Mouse (Mus musculus) kidney, postnatal 0 days (tissue): Measurements from ENCODE around the gene Aff2. TPM values are rescaled to one million over a fixed set of nuclear protein-coding genes. Genes with fewer than 3 reads are reported as not detected.

Experiments
- ATAC-seq: fragments of 200-750 bp; cut with Nextera tagmentation; replicated peaks from 2 replicates; pipeline ENCODE4 v1.8.0; 2017; ENCODE audit warnings: low read depth, moderate number of reproducible peaks, moderate TSS enrichment, moderate library complexity; ENCODE audit not compliant: low FRiP score
- DNase-seq: peaks from one replicate; pipeline ENCODE4 v3.0.0-alpha.2; 2016; ENCODE audit warnings: low spot score
- H3K27ac ChIP-seq: fragments of 300-500 bp; sonication (generic); 2 replicates; pipeline ENCODE4 v1.5.1; 2014; ENCODE audit warnings: mild to moderate bottlenecking
- H3K27me3 ChIP-seq: fragments of 300-500 bp; sonication (generic); 2 replicates; pipeline ENCODE4 v1.6.1; 2014; ENCODE audit warnings: low read length, mixed read lengths; ENCODE audit not compliant: insufficient read depth
- H3K36me3 ChIP-seq: fragments of 300-500 bp; sonication (generic); 2 replicates; pipeline ENCODE4 v1.6.1; 2014; ENCODE audit warnings: low read length, mixed read lengths; ENCODE audit not compliant: insufficient read depth
- H3K4me1 ChIP-seq: fragments of 300-500 bp; sonication (generic); replicated peaks from 2 replicates; pipeline ENCODE4 v1.6.1; 2014; ENCODE audit warnings: antibody characterized with exemption, low read length, mixed read lengths; ENCODE audit not compliant: insufficient read depth
- H3K4me2 ChIP-seq: fragments of 300-500 bp; sonication (generic); 2 replicates; pipeline ENCODE4 v1.6.1; 2014; ENCODE audit warnings: mild to moderate bottlenecking, low read length, moderate library complexity, mixed read lengths
- H3K4me3 ChIP-seq: fragments of 300-500 bp; sonication (generic); replicated peaks from 2 replicates; pipeline ENCODE4 v1.5.1; 2014; ENCODE audit warnings: low read depth, low read length
- H3K9ac ChIP-seq: fragments of 300-500 bp; sonication (generic); 2 replicates; pipeline ENCODE4 v1.6.1; 2014; ENCODE audit warnings: low read depth, low read length
- H3K9me3 ChIP-seq: fragments of 300-500 bp; sonication (generic); replicated peaks from 2 replicates; pipeline ENCODE4 v1.6.1; 2016; ENCODE audit warnings: low read length, inconsistent platforms, mixed read lengths
- CTCF ChIP-seq: IDR thresholded peaks from 2 replicates; pipeline ENCODE4 v1.5.1; 2016; ENCODE audit warnings: antibody characterized with exemption, low read depth, mild to moderate bottlenecking, moderate library complexity
- WGBS: fragments of 180-500 bp; shearing (Covaris S2); extraction: QIAGEN DNeasy Blood & Tissue Kit; methylation state at CpG from one replicate; pipeline ENCODE4 v1.1.7; 2014; 5-methylcytosine and 5-hydroxymethylcytosine counted together
- polyA plus RNA-seq: library from polyadenylated mRNA; unstranded; fragments of >200 nt; fragmentation: Nextera tagmentation; extraction: Ambion mirVana; gene quantifications from 2 replicates; pipeline ENCODE4 v1.2.1, GENCODE M21; 2015

The Aff2 gene
- polyA plus RNA-seq, 1 experiment from 2014 or later: 0.83 TPM

DNA sequence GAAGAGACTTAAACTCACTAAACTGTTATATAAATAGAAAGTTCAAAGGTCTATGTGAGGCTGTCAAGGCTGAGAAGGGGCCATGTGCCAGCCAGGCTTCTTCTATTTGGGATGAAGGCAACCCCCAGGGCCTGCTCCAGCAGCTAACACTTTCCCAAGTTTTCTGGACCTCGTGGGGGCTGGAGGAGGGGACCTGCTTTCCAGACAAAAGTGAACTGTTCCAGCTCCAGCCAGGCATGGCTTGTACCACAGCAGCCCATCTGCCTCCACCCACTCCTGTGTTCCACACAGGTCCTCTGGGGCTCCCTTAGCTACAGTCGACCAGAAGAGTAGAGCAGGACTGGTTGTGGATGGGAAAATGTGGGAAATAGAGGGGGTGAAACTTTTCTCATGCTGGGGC is 4.1 kb downstream of the Aff2 start:
- H3K4me2 ChIP-seq: no peak overlapping the region
- H3K4me3 ChIP-seq: no peak overlapping the region
- DNase-seq (no peak), ATAC-seq (no peak)
- no peak overlapping the region for H3K9ac ChIP-seq
- 3% methylated on average over 2 of the region's 2 CpGs for WGBS
- no peaks in the 10 kb centered on the region for H3K4me1 ChIP-seq
- no peak for TF ChIP-seq CTCF
- H3K9me3 ChIP-seq: no peaks in the 10 kb centered on the region
- no peaks in the 10 kb centered on the region for H3K27me3 ChIP-seq
- no peaks in the 10 kb centered on the region for H3K36me3 ChIP-seq
- H3K27ac ChIP-seq: no peak overlapping the region

DNA sequence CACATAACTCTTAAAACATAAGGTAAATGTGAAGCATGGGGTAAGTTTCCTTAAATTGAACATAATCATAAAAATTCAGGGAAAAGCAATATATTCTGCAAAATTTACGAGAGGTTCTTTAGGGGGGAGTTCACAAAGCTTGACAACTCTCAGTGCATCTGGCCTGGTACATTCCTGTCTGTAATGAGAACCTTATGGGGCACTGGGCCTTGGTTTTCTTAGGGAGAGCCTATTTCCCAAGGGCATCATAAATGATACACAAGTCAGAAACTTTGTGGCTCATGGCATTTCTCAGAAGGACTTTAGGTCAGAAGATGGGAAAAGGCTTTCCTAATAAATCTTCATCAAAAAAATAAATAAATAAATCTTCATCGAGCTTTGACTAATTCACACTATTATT is 13.2 kb downstream of the Aff2 start:
- H3K27ac ChIP-seq: no peak overlapping the region

DNA sequence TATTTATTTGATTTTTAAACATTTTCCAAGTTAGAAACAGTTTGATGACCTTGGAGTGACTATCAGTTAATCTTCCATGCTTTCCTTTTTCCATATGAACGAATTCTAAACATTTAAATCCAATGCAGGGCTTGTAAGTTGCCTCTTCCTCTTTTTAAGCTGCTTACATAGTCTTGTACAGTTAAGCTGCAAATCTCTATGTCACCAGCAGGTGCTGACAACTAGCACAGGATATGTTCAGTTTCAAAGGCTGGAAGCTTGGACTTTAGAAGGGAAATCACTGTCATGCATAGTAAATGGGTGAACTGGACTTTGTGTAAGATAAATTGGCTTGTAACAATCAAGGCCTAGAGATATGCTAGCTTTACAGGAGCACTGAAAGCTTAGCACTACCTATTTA is 29.6 kb downstream of the Aff2 start:
- DNase-seq (peak; percentile 37), ATAC-seq (no peak)
- H3K4me2 ChIP-seq: no peak overlapping the region
- 27% methylated on average over 1 of the region's 1 CpGs for WGBS
- no peaks in the 10 kb centered on the region for H3K4me1 ChIP-seq
- no peak overlapping the region for H3K27ac ChIP-seq
- TF ChIP-seq CTCF: peak; percentile 64
- no peaks in the 10 kb centered on the region for H3K9me3 ChIP-seq
- no peaks in the 10 kb centered on the region for H3K36me3 ChIP-seq
- no peak overlapping the region for H3K9ac ChIP-seq
- H3K27me3 ChIP-seq: no peaks in the 10 kb centered on the region
- H3K4me3 ChIP-seq: no peak overlapping the region

More for the DNA sequence above, 13.2 kb downstream of the Aff2 start:
- Histone ChIP-seq H3K9ac (no peak overlapping the region), H3K4me3 (no peak overlapping the region), H3K4me2 (no peak overlapping the region), H3K4me1 (no peaks in the 10 kb centered on the region), H3K9me3 (no peaks in the 10 kb centered on the region), H3K36me3 (no peaks in the 10 kb centered on the region), H3K27me3 (no peaks in the 10 kb centered on the region)
- ATAC-seq (no peak), DNase-seq (no peak)
- WGBS: 51% methylated on average over 2 of the region's 2 CpGs
- TF ChIP-seq CTCF: no peak

DNA sequence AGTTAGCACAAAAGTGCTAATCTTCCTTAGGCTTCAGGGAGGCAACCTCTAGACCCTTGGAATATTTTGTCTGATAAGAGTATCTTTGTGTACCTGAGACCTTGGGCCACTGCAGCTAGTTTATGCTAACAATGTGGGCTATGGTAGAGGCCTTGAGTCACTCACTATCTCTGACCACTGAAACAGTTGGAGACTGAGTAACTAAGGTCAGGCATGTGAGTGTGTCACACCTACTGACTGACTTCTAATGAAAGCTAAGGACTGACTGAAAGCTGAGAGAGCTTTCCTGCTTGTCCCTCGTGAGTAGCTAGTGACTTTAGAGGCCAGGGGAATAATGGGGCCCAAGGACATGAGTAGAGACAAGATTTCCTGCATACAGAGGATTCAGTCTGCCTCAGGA is 54.9 kb downstream of the Aff2 start:
- no peak for TF ChIP-seq CTCF
- Histone ChIP-seq H3K27ac (no peak overlapping the region), H3K4me3 (no peak overlapping the region), H3K4me2 (no peak overlapping the region), H3K27me3 (no peaks in the 10 kb centered on the region), H3K9me3 (no peaks in the 10 kb centered on the region), H3K36me3 (no peaks in the 10 kb centered on the region), H3K9ac (no peak overlapping the region), H3K4me1 (no peaks in the 10 kb centered on the region)
- 63% methylated on average over 1 of the region's 1 CpGs for WGBS
- DNase-seq (no peak), ATAC-seq (no peak)

DNA sequence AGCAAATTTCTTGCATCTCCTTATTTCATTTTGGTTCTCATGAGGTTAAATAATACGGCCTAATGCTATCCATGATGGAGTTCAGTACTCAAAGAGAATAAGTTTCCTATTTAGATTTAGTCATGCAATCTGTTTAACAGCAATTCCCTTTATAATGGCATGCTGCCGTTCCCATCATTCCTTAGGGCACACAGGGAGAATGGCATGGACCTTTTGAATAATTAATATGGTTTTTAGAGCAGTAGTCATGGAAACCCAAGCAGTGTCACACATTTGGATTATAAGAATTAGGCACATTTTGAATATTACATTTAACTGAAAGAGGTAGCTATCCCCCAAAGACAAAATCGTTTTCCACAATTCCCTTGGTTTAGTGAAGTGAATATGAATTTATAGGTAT is 78.3 kb downstream of the Aff2 start:
- Histone ChIP-seq H3K4me1 (no peaks in the 10 kb centered on the region), H3K9ac (no peak overlapping the region), H3K4me3 (no peak overlapping the region), H3K4me2 (no peak overlapping the region), H3K9me3 (no peaks in the 10 kb centered on the region), H3K36me3 (no peaks in the 10 kb centered on the region), H3K27me3 (no peaks in the 10 kb centered on the region), H3K27ac (no peak overlapping the region)
- no peak for TF ChIP-seq CTCF
- no peak for ATAC-seq
- DNase-seq: no peak
- WGBS: 83% methylated on average over 3 of the region's 3 CpGs

DNA sequence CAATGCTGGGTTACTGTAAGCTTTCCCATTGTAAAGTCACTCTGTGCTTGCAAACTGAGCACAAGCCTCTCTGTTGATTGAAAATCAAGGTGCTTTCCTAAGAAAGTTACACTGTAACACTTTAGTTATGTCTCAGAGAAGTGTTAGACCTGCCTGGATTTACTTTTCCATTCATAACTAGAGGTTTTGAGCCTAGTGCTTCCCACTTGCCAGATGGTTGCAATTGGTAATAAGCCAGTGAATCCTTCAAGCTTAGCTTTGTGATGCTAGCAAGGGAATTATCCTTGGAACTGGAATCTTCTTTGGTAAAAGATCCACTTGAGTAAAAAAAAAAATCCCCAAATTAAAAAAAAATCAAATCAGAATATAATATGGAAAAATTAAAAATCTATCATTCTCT is 81.8 kb downstream of the Aff2 start:
- no peak for TF ChIP-seq CTCF
- no peaks in the 10 kb centered on the region for H3K4me1 ChIP-seq
- H3K4me3 ChIP-seq: no peak overlapping the region
- ATAC-seq (no peak), DNase-seq (no peak)
- H3K9ac ChIP-seq: no peak overlapping the region
- H3K27ac ChIP-seq: no peak overlapping the region
- H3K36me3 ChIP-seq: no peaks in the 10 kb centered on the region
- no peaks in the 10 kb centered on the region for H3K27me3 ChIP-seq
- H3K4me2 ChIP-seq: no peak overlapping the region
- no peaks in the 10 kb centered on the region for H3K9me3 ChIP-seq

DNA sequence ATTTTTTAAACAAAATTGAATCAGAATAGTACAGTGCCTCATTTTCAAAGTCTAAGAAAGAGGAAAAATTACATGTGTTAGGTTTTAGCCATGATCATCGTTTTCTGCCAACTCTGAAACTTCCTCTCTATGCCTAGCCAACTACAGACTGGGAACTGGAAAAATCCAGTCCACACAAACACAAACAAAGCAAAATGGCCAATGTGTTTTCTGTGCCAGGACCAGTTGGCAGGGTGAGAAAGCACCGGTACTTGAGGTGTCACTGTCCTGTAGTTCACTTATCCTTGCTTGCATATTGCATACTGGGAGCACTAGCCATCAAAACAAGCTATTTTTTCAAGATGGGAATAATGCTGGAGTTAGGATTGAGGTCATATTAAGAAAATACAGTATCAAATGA is 100.8 kb downstream of the Aff2 start:
- no peak overlapping the region for H3K4me2 ChIP-seq
- H3K4me3 ChIP-seq: no peak overlapping the region
- no peak for DNase-seq
- H3K27ac ChIP-seq: no peak overlapping the region
- no peak for TF ChIP-seq CTCF
- H3K9me3 ChIP-seq: no peaks in the 10 kb centered on the region
- no peak overlapping the region for H3K9ac ChIP-seq
- no peaks in the 10 kb centered on the region for H3K36me3 ChIP-seq
- WGBS: 73% methylated on average over 2 of the region's 2 CpGs
- no peaks in the 10 kb centered on the region for H3K27me3 ChIP-seq
- no peaks in the 10 kb centered on the region for H3K4me1 ChIP-seq
- ATAC-seq: no peak
